Mouse (Mus musculus): ENCODE measurements around the gene Slc17a8. TPM values are rescaled to one million over a fixed set of nuclear protein-coding genes. Genes with fewer than 3 reads are reported as not detected.

Gene Slc17a8
- polyA plus RNA-seq, 1 experiment = 0.12 TPM

DNA sequence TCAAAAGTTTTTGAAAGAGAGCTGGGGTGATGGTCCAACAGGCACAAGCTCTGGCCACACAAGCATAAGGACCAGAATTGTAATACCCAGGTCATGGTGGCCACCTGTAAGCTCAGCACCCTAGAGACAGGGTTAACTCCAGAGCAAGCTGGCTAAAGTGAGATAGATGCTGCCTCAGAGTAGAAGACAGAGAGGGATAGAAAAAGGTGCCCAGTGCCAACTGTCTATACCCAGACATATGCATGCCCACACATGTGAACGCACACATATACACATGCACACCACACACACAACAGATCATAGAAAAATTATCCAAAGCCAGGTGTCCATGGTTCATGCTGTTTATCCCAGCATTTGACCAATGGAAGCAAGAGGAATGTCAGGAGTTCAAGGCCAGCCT lies 9.5 kb upstream of the Slc17a8 start:
- 96% methylated on average over 1 of the region's 1 CpGs for WGBS

DNA sequence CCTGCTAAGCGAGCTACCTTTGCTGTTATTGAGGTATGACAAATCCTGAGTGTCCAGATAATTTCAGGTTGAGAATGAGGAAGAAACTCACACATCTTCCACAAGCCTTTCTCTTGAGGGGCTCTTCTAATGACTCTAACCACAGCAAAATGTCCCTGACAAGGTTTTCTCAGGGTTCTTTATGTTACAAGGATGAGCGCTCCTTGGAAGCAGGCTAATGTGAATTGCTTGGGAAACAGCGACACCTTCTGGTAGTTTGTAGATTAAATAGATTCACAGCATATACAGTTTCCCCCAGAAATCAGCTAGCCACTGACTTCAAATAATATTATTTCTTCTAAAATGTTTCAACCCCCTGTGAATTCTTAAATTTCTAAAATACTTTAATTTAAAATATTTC lies 9.0 kb upstream of the Slc17a8 start:
- H3K27me3 ChIP-seq (ENCODE audit: control insufficient read depth, insufficient read depth, low read length) = no peaks in the 10 kb centered on the region
- no peak for TF ChIP-seq CTCF (IDR thresholded peaks at IDR 0.05; ENCODE audit: borderline replicate concordance, control insufficient read depth, extremely low read depth, insufficient read depth, low read length, poor library complexity)
- no peak for TF ChIP-seq POLR2A (IDR thresholded peaks at IDR 0.05; ENCODE audit: control insufficient read depth, extremely low read depth, insufficient read depth, low read length, poor library complexity)
- no peak overlapping the region for H3K4me3 ChIP-seq (ENCODE audit: control insufficient read depth, insufficient read depth, low read length)
- DNase-seq = peak; percentile 44
- no peak overlapping the region for H3K27ac ChIP-seq (ENCODE audit: control insufficient read depth, insufficient read depth, low read length)
- 33% methylated on average over 3 of the region's 3 CpGs for WGBS
- H3K36me3 ChIP-seq (ENCODE audit: control insufficient read depth, insufficient read depth, low read length) = no peaks in the 10 kb centered on the region
- no peaks in the 10 kb centered on the region for H3K4me1 ChIP-seq (replicated peaks; ENCODE audit: control insufficient read depth, insufficient read depth, low read length)

More for the DNA sequence above, 9.5 kb upstream of the Slc17a8 start:
- Histone ChIP-seq H3K4me1 (replicated peaks; ENCODE audit: control insufficient read depth, insufficient read depth, low read length) (no peaks in the 10 kb centered on the region), H3K4me3 (ENCODE audit: control insufficient read depth, insufficient read depth, low read length) (no peak overlapping the region), H3K27ac (ENCODE audit: control insufficient read depth, insufficient read depth, low read length) (no peak overlapping the region), H3K27me3 (ENCODE audit: control insufficient read depth, insufficient read depth, low read length) (no peaks in the 10 kb centered on the region), H3K36me3 (ENCODE audit: control insufficient read depth, insufficient read depth, low read length) (no peaks in the 10 kb centered on the region)
- DNase-seq = no peak
- TF ChIP-seq CTCF (IDR thresholded peaks at IDR 0.05; ENCODE audit: borderline replicate concordance, control insufficient read depth, extremely low read depth, insufficient read depth, low read length, poor library complexity) (no peak), POLR2A (IDR thresholded peaks at IDR 0.05; ENCODE audit: control insufficient read depth, extremely low read depth, insufficient read depth, low read length, poor library complexity) (no peak)

DNA sequence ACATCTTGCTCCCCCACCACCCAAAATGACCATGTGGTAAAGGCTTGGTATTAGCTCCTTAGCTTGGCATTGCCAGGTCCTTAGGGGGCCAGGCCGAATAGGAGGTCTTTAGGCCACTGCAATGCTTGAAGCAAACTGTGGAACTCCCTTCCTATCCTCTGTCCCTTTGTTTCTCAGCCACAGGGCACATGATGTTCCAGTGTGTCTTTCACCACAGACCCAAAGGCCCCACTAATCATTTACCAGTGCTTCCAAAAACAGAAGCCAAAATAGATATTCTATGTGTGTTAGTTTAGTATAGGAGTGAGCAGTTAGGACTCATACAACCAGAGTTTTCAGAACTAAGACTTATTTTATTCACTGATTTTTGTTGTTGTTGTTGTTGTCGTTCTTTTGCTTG lies 5.7 kb upstream of the Slc17a8 start:
- Histone ChIP-seq H3K4me1 (replicated peaks; ENCODE audit: control insufficient read depth, insufficient read depth, low read length) (no peaks in the 10 kb centered on the region), H3K4me3 (ENCODE audit: control insufficient read depth, insufficient read depth, low read length) (no peak overlapping the region), H3K27me3 (ENCODE audit: control insufficient read depth, insufficient read depth, low read length) (no peaks in the 10 kb centered on the region), H3K27ac (ENCODE audit: control insufficient read depth, insufficient read depth, low read length) (no peak overlapping the region), H3K36me3 (ENCODE audit: control insufficient read depth, insufficient read depth, low read length) (no peaks in the 10 kb centered on the region)
- no peak for DNase-seq
- WGBS = 95% methylated on average over 2 of the region's 2 CpGs
- TF ChIP-seq CTCF (IDR thresholded peaks at IDR 0.05; ENCODE audit: borderline replicate concordance, control insufficient read depth, extremely low read depth, insufficient read depth, low read length, poor library complexity) (no peak), POLR2A (IDR thresholded peaks at IDR 0.05; ENCODE audit: control insufficient read depth, extremely low read depth, insufficient read depth, low read length, poor library complexity) (no peak)

DNA sequence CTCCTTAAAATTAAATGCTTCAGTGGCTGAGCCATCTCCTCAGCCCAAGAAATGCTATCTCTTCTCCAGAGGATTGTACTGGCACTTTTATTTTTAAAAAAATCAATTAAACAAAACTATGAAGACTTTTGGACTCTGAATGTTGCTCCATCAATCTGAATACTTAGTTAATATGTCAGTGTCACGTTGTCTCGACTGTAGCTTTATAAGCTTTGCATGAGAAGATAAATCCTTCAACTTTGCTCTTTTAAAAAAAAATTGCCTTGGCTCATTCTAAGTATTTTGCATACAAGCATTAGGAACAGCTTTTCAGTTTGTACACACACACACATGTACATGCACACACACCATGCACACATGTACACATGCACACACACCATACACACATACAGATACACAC lies 3.1 kb upstream of the Slc17a8 start:
- H3K4me3 ChIP-seq (ENCODE audit: control insufficient read depth, insufficient read depth, low read length) = no peak overlapping the region
- 99% methylated on average over 2 of the region's 2 CpGs for WGBS
- TF ChIP-seq POLR2A (IDR thresholded peaks at IDR 0.05; ENCODE audit: control insufficient read depth, extremely low read depth, insufficient read depth, low read length, poor library complexity) (no peak), CTCF (IDR thresholded peaks at IDR 0.05; ENCODE audit: borderline replicate concordance, control insufficient read depth, extremely low read depth, insufficient read depth, low read length, poor library complexity) (no peak)
- no peaks in the 10 kb centered on the region for H3K27me3 ChIP-seq (ENCODE audit: control insufficient read depth, insufficient read depth, low read length)
- peaks cover 10% of the 10 kb centered on the region for H3K4me1 ChIP-seq (replicated peaks; ENCODE audit: control insufficient read depth, insufficient read depth, low read length)
- H3K36me3 ChIP-seq (ENCODE audit: control insufficient read depth, insufficient read depth, low read length) = no peaks in the 10 kb centered on the region
- no peak for DNase-seq
- H3K27ac ChIP-seq (ENCODE audit: control insufficient read depth, insufficient read depth, low read length) = no peak overlapping the region

DNA sequence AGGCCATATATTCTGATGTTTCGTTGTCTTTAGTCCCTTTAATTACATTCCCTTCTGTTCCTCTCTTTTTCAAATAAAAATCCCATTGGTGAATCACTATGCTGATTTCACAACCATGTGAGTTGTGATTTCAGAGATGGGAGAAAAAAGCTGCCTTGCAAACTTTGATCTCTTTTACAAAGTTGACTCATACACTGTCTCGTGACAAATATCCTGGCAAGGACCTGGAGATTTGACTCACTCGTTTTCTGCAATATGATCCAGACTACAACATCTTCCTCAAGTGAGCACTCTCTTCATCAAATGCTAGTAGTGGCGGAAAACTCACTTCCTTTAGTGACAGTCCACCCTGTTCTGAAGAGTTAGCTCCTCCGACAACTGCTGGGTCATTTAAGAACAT lies 21.7 kb downstream of the Slc17a8 start:
- H3K36me3 ChIP-seq (ENCODE audit: control insufficient read depth, insufficient read depth, low read length) = no peaks in the 10 kb centered on the region
- TF ChIP-seq CTCF (IDR thresholded peaks at IDR 0.05; ENCODE audit: borderline replicate concordance, control insufficient read depth, extremely low read depth, insufficient read depth, low read length, poor library complexity) = no peak
- TF ChIP-seq POLR2A (IDR thresholded peaks at IDR 0.05; ENCODE audit: control insufficient read depth, extremely low read depth, insufficient read depth, low read length, poor library complexity) = no peak
- no peak overlapping the region for H3K4me3 ChIP-seq (ENCODE audit: control insufficient read depth, insufficient read depth, low read length)
- WGBS = 76% methylated on average over 5 of the region's 5 CpGs
- H3K4me1 ChIP-seq (replicated peaks; ENCODE audit: control insufficient read depth, insufficient read depth, low read length) = no peaks in the 10 kb centered on the region
- no peak overlapping the region for H3K27ac ChIP-seq (ENCODE audit: control insufficient read depth, insufficient read depth, low read length)
- no peak for DNase-seq
- no peaks in the 10 kb centered on the region for H3K27me3 ChIP-seq (ENCODE audit: control insufficient read depth, insufficient read depth, low read length)

DNA sequence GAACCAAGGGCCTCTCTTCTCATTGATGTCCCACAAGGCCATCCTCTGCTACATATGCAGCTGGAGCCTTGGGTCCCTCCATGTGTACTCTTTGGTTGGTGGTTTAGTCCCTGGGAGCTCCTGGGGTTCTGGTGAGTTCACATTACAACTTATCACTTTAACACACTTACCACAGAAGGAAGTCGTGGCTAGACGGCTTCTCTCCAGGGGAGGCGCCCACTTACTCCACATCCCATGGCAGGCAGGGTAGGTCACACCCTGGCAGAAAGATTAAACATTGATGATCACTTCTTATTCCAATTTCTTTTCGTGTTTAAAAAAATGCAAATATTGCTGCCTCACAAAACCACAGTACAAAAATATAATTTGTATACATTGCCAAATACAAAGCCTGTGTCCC lies 23.8 kb downstream of the Slc17a8 start:
- Histone ChIP-seq H3K27ac (ENCODE audit: control insufficient read depth, insufficient read depth, low read length) (no peak overlapping the region), H3K4me1 (replicated peaks; ENCODE audit: control insufficient read depth, insufficient read depth, low read length) (no peaks in the 10 kb centered on the region), H3K36me3 (ENCODE audit: control insufficient read depth, insufficient read depth, low read length) (no peaks in the 10 kb centered on the region), H3K4me3 (ENCODE audit: control insufficient read depth, insufficient read depth, low read length) (no peak overlapping the region), H3K27me3 (ENCODE audit: control insufficient read depth, insufficient read depth, low read length) (no peaks in the 10 kb centered on the region)
- WGBS = 9% methylated on average over 4 of the region's 4 CpGs
- TF ChIP-seq CTCF (IDR thresholded peaks at IDR 0.05; ENCODE audit: borderline replicate concordance, control insufficient read depth, extremely low read depth, insufficient read depth, low read length, poor library complexity) (no peak), POLR2A (IDR thresholded peaks at IDR 0.05; ENCODE audit: control insufficient read depth, extremely low read depth, insufficient read depth, low read length, poor library complexity) (no peak)
- no peak for DNase-seq

DNA sequence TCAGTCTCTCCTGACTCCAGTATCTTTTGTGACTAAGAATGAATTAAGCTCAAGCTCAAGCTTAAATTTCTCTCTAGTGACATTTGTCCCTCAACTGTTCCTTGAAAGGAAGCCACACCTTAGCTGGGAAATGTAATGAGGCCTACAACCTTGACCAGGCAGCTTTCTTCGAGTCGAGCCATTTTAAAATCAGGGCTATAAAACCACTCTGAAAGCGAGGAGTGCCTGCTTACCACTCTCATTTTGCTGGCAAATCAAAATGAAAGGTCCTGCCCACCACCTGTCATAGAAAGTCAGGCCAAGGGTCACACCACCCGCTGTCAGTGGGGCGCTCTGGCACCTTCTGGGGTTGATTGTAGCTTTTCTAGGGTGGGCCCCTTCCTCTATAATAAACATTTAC lies 25.1 kb downstream of the Slc17a8 start:
- no peak overlapping the region for H3K27ac ChIP-seq (ENCODE audit: control insufficient read depth, insufficient read depth, low read length)
- WGBS = 94% methylated on average over 5 of the region's 5 CpGs
- no peak for TF ChIP-seq CTCF (IDR thresholded peaks at IDR 0.05; ENCODE audit: borderline replicate concordance, control insufficient read depth, extremely low read depth, insufficient read depth, low read length, poor library complexity)
- no peak for TF ChIP-seq POLR2A (IDR thresholded peaks at IDR 0.05; ENCODE audit: control insufficient read depth, extremely low read depth, insufficient read depth, low read length, poor library complexity)
- no peaks in the 10 kb centered on the region for H3K36me3 ChIP-seq (ENCODE audit: control insufficient read depth, insufficient read depth, low read length)
- H3K27me3 ChIP-seq (ENCODE audit: control insufficient read depth, insufficient read depth, low read length) = no peaks in the 10 kb centered on the region
- H3K4me1 ChIP-seq (replicated peaks; ENCODE audit: control insufficient read depth, insufficient read depth, low read length) = no peaks in the 10 kb centered on the region
- DNase-seq = no peak
- no peak overlapping the region for H3K4me3 ChIP-seq (ENCODE audit: control insufficient read depth, insufficient read depth, low read length)
